In the genomic region with DNA sequence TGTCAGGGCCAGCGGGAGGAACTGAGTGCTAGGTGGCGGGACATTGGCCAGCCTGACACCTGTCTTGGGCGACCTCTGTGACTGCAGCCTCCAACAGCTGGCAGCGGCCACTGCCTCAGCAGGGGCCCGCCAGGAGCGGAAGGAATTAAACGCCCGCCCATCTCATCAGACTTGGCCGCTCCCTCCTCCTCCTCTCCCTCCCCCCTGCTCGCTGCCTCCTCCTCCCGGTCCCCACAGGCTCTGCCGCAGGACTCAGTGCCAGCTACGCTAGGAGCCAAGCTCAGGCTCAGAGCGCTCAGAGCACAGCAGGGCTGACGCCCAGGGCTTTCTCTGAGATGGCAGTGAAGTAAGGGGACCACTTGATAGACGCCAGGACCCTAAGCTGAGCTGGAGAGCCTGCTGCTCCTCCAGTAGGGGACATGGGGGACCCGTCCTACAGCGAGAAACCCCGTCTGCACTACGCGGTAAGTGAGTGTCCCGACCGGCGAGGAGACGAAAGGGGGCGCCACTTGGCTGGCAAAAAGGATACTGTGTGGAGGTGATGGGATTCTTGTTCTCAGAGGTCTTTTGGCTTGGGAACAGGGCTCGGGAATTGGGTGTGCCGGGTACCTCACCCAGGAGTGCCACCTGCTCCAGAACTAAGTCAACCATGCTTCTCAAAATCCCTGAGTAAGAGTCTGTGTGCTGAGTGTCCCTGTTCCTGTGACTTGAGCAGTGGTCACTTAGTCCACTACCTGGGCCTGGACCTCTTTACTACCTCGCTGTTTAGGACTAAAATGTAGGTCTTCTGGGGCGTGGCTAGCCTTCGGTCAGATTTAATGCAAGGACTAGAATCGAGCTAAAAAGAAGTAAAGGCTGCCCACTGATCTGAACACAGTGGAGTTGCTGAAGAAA, we compare ENCODE assay signal across 8 mouse cellular contexts.
DNase-seq lines count a peak whose midpoint lies in the region; ATAC-seq and TF ChIP-seq lines count a peak whose summit lies in the region.

No protein-coding gene starts in this region.

- no peaks in the 10 kb centered on the region for H3K36me3 ChIP-seq in hindbrain, embryonic 16.5 days (ENCODE audit: control insufficient read depth, insufficient read depth, low read length)

- peak; percentile 77 for DNase-seq in ZHBTc4 (ENCODE audit: low read depth, low spot score)
- peak; percentile 86 for DNase-seq in gastrocnemius, adult 2 months
- peak; percentile 14 to 31 for DNase-seq in left cerebral cortex, adult 18-20 months (ENCODE audit: low spot score in 2 of 2)
- peak; percentile 85 for DNase-seq in lung, postnatal 36 days
- peak; percentile 62 for DNase-seq in retina, embryonic 14.5 days (ENCODE audit: low spot score)
- DNase-seq in thymus, postnatal 36 days = peak; percentile 44 to 51

- H3K27me3 ChIP-seq in hindbrain, embryonic 16.5 days (replicated peaks; ENCODE audit: control insufficient read depth, insufficient read depth, low read length) = no peaks in the 10 kb centered on the region; the same call in 1 of the 2 replicates

- ATAC-seq in common myeloid progenitor, adult 5-6 weeks (replicated peaks; ENCODE audit: low read depth, poor library complexity, severe bottlenecking) = peak; percentile 99
- peak; percentile 96 for ATAC-seq in hindbrain, embryonic 16.5 days

- H3K4me2 ChIP-seq in hindbrain, embryonic 16.5 days (ENCODE audit: low read length) = peak overlapping the region; percentile 63

- H3K4me3 ChIP-seq in gastrocnemius, adult 2 months = peak overlapping the region; percentile 74
- H3K4me3 ChIP-seq in hindbrain, embryonic 16.5 days (ENCODE audit: low read length) = peak overlapping the region; percentile 44

- no peaks in the 10 kb centered on the region for H3K4me1 ChIP-seq in hindbrain, embryonic 16.5 days (ENCODE audit: control insufficient read depth, insufficient read depth, low read depth, low read length)

- TF ChIP-seq CTCF in gastrocnemius, adult 2 months (IDR thresholded peaks at IDR 0.05) = peak; percentile 54

- intact Hi-C loops in gastrocnemius, adult 2 months (cut with DNase I) = loop anchor here (5.0 to 10.0 kb wide), 2 partner anchors 51 to 92 kb away; no protein-coding TSS in a partner anchor

- H3K9me3 ChIP-seq in hindbrain, embryonic 16.5 days (ENCODE audit: control insufficient read depth, low read length) = no peaks in the 10 kb centered on the region

- peak overlapping the region; percentile 85 for H3K27ac ChIP-seq in gastrocnemius, adult 2 months
- H3K27ac ChIP-seq in hindbrain, embryonic 16.5 days (ENCODE audit: low read depth, low read length) = no peak overlapping the region

- peak overlapping the region; percentile 45 for H3K9ac ChIP-seq in hindbrain, embryonic 16.5 days (ENCODE audit: low read depth, low read length)

- WGBS in hindbrain, embryonic 16.5 days = 23% methylated on average over 26 of the region's 32 CpGs

Comparison
In these comparisons a context has a peak if more than half of its experiments do, and no peak if none do; other contexts are left out.
1. DNase-seq: peak in every context shown above with its lines; median percentile 86 in gastrocnemius, adult 2 months; 85 in lung, postnatal 36 days; 77 in ZHBTc4; 62 in retina, embryonic 14.5 days; 48 in thymus, postnatal 36 days; 22 in left cerebral cortex, adult 18-20 months.